Mouse (Mus musculus) midbrain, embryonic 15.5 days (tissue): ENCODE data around the gene Pcgf5. TPM values are rescaled to one million over a fixed set of nuclear protein-coding genes. Genes with fewer than 3 reads are reported as not detected.

Experiments used
- ATAC-seq: fragments of 200-750 bp; cut with Nextera tagmentation; replicated peaks from 2 replicates; pipeline ENCODE4 v1.8.0; 2017; ENCODE audit warnings: moderate TSS enrichment
- H3K27ac ChIP-seq: fragments of 300-500 bp; sonication (generic); 2 replicates; pipeline ENCODE4 v1.5.1; 2015; ENCODE audit warnings: mild to moderate bottlenecking, inconsistent platforms
- H3K27me3 ChIP-seq: fragments of 300-500 bp; sonication (generic); replicated peaks from 2 replicates; pipeline ENCODE4 v1.6.1; 2015; ENCODE audit warnings: inconsistent platforms
- H3K36me3 ChIP-seq: fragments of 300-500 bp; sonication (generic); replicated peaks from 2 replicates; pipeline ENCODE4 v1.6.1; 2015; ENCODE audit warnings: inconsistent platforms
- H3K4me1 ChIP-seq: fragments of 300-500 bp; sonication (generic); 2 replicates; pipeline ENCODE4 v1.6.1; 2015; ENCODE audit warnings: inconsistent platforms
- H3K4me2 ChIP-seq: fragments of 300-500 bp; sonication (generic); 2 replicates; pipeline ENCODE4 v1.6.1; 2015; ENCODE audit warnings: inconsistent platforms, mild to moderate bottlenecking, moderate library complexity
- H3K4me3 ChIP-seq: fragments of 300-500 bp; sonication (generic); 2 replicates; pipeline ENCODE4 v1.5.1; 2015; ENCODE audit warnings: mild to moderate bottlenecking, inconsistent platforms
- H3K9ac ChIP-seq: fragments of 300-500 bp; sonication (generic); 2 replicates; pipeline ENCODE4 v1.6.1; 2015; ENCODE audit warnings: mild to moderate bottlenecking, inconsistent platforms
- H3K9me3 ChIP-seq: fragments of 300-500 bp; sonication (generic); 2 replicates; pipeline ENCODE4 v1.6.1; 2016; ENCODE audit warnings: inconsistent platforms
- WGBS: fragments of 180-500 bp; shearing (Covaris S2); methylation state at CpG from one replicate; pipeline ENCODE4 v1.1.7; 2015; ENCODE audit warnings: mixed read lengths; 5-methylcytosine and 5-hydroxymethylcytosine counted together
- polyA plus RNA-seq: library from polyadenylated mRNA; unstranded; fragments of >200 nt; fragmentation: Nextera tagmentation; extraction: Ambion mirVana; gene quantifications from 2 replicates; pipeline ENCODE4 v1.2.1, GENCODE M21; 2015

Pcgf5 gene
- polyA plus RNA-seq, 1 experiment from 2014 or later: 8.4 TPM

- ATAC-seq: no peak
- Histone ChIP-seq H3K9me3 (no peaks in the 10 kb centered on the region), H3K9ac (no peak overlapping the region), H3K4me3 (no peak overlapping the region), H3K27me3 (peaks cover 28% of the 10 kb centered on the region), H3K36me3 (no peaks in the 10 kb centered on the region), H3K4me1 (peaks cover 7% of the 10 kb centered on the region; the same call in 1 of the 2 replicates), H3K27ac (no peak overlapping the region), H3K4me2 (no peak overlapping the region)
- 94% methylated on average over 9 of the region's 9 CpGs for WGBS
Observed at GRCm38 (mm10) chr19:36350870-36351269, 2.8 kb downstream of the Pcgf5 start.

GRCm38 (mm10) chr19:36362541-36362940 is 14.4 kb downstream of the Pcgf5 start:
- no peaks in the 10 kb centered on the region for H3K27me3 ChIP-seq
- H3K27ac ChIP-seq: no peak overlapping the region
- H3K4me1 ChIP-seq: no peaks in the 10 kb centered on the region
- WGBS: 93% methylated on average over 5 of the region's 5 CpGs
- H3K36me3 ChIP-seq: no peaks in the 10 kb centered on the region
- no peak overlapping the region for H3K4me3 ChIP-seq
- H3K9me3 ChIP-seq: no peaks in the 10 kb centered on the region
- ATAC-seq: no peak
- no peak overlapping the region for H3K4me2 ChIP-seq
- H3K9ac ChIP-seq: no peak overlapping the region

- Histone ChIP-seq H3K4me1 (no peaks in the 10 kb centered on the region), H3K9me3 (no peaks in the 10 kb centered on the region), H3K36me3 (no peaks in the 10 kb centered on the region), H3K27ac (no peak overlapping the region), H3K4me3 (no peak overlapping the region), H3K27me3 (no peaks in the 10 kb centered on the region), H3K9ac (no peak overlapping the region), H3K4me2 (no peak overlapping the region)
- no peak for ATAC-seq
- WGBS: 89% methylated on average over 8 of the region's 8 CpGs
Observed at GRCm38 (mm10) chr19:36364757-36365156, 16.6 kb downstream of the Pcgf5 start.

- no peak overlapping the region for H3K9ac ChIP-seq
- no peaks in the 10 kb centered on the region for H3K36me3 ChIP-seq
- WGBS: 92% methylated on average over 10 of the region's 10 CpGs
- H3K27me3 ChIP-seq: no peaks in the 10 kb centered on the region
- H3K9me3 ChIP-seq: no peaks in the 10 kb centered on the region
- H3K4me3 ChIP-seq: no peak overlapping the region
- H3K27ac ChIP-seq: no peak overlapping the region
- no peak overlapping the region for H3K4me2 ChIP-seq
- no peaks in the 10 kb centered on the region for H3K4me1 ChIP-seq
- no peak for ATAC-seq
Observed at GRCm38 (mm10) chr19:36371478-36371877, 23.4 kb downstream of the Pcgf5 start.

- no peak overlapping the region for H3K27ac ChIP-seq
- ATAC-seq: no peak
Observed at GRCm38 (mm10) chr19:36373056-36373621, 25.0 kb downstream of the Pcgf5 start.

GRCm38 (mm10) chr19:36375200-36375783 is 27.2 kb downstream of the Pcgf5 start:
- Histone ChIP-seq H3K4me2 (no peak overlapping the region), H3K9me3 (no peaks in the 10 kb centered on the region), H3K36me3 (no peaks in the 10 kb centered on the region), H3K9ac (no peak overlapping the region), H3K27me3 (no peaks in the 10 kb centered on the region), H3K4me1 (no peaks in the 10 kb centered on the region), H3K4me3 (no peak overlapping the region), H3K27ac (no peak overlapping the region)
- ATAC-seq: no peak
- 82% methylated on average over 11 of the region's 11 CpGs for WGBS

More at GRCm38 (mm10) chr19:36373056-36373621, 25.0 kb downstream of the Pcgf5 start:
- Histone ChIP-seq H3K9me3 (no peaks in the 10 kb centered on the region), H3K36me3 (no peaks in the 10 kb centered on the region), H3K4me3 (no peak overlapping the region), H3K27me3 (no peaks in the 10 kb centered on the region), H3K4me1 (no peaks in the 10 kb centered on the region), H3K4me2 (no peak overlapping the region), H3K9ac (no peak overlapping the region)
- WGBS: 40% methylated on average over 6 of the region's 6 CpGs

- H3K4me2 ChIP-seq: no peak overlapping the region
- H3K36me3 ChIP-seq: no peaks in the 10 kb centered on the region
- H3K27ac ChIP-seq: no peak overlapping the region
- no peak overlapping the region for H3K9ac ChIP-seq
- no peak overlapping the region for H3K4me3 ChIP-seq
- 69% methylated on average over 7 of the region's 7 CpGs for WGBS
- H3K4me1 ChIP-seq: no peaks in the 10 kb centered on the region
- peak; percentile 81 for ATAC-seq
- no peaks in the 10 kb centered on the region for H3K9me3 ChIP-seq
- no peaks in the 10 kb centered on the region for H3K27me3 ChIP-seq
Observed at GRCm38 (mm10) chr19:36377729-36378128, 29.6 kb downstream of the Pcgf5 start.

- Histone ChIP-seq H3K27ac (no peak overlapping the region), H3K27me3 (no peaks in the 10 kb centered on the region), H3K36me3 (no peaks in the 10 kb centered on the region), H3K9ac (no peak overlapping the region), H3K9me3 (no peaks in the 10 kb centered on the region), H3K4me2 (no peak overlapping the region), H3K4me3 (no peak overlapping the region), H3K4me1 (no peaks in the 10 kb centered on the region)
- 58% methylated on average over 15 of the region's 15 CpGs for WGBS
- ATAC-seq: no peak
Observed at GRCm38 (mm10) chr19:36378511-36379232, 30.6 kb downstream of the Pcgf5 start.

GRCm38 (mm10) chr19:36382901-36383300 is 34.8 kb downstream of the Pcgf5 start:
- no peak overlapping the region for H3K9ac ChIP-seq
- H3K9me3 ChIP-seq: no peaks in the 10 kb centered on the region

GRCm38 (mm10) chr19:36383977-36384376 is 35.9 kb downstream of the Pcgf5 start:
- H3K9ac ChIP-seq: no peak overlapping the region
- H3K4me3 ChIP-seq: no peak overlapping the region
- H3K27ac ChIP-seq: no peak overlapping the region
- no peaks in the 10 kb centered on the region for H3K9me3 ChIP-seq
- no peaks in the 10 kb centered on the region for H3K4me1 ChIP-seq
- no peaks in the 10 kb centered on the region for H3K27me3 ChIP-seq
- H3K36me3 ChIP-seq: no peaks in the 10 kb centered on the region
- 75% methylated on average over 5 of the region's 5 CpGs for WGBS
- no peak for ATAC-seq
- H3K4me2 ChIP-seq: no peak overlapping the region

More at GRCm38 (mm10) chr19:36382901-36383300, 34.8 kb downstream of the Pcgf5 start:
- Histone ChIP-seq H3K27me3 (no peaks in the 10 kb centered on the region), H3K36me3 (no peaks in the 10 kb centered on the region), H3K4me1 (no peaks in the 10 kb centered on the region), H3K4me2 (no peak overlapping the region), H3K27ac (no peak overlapping the region), H3K4me3 (no peak overlapping the region)
- 94% methylated on average over 3 of the region's 3 CpGs for WGBS
- ATAC-seq: no peak

GRCm38 (mm10) chr19:36384426-36384825 is 36.3 kb downstream of the Pcgf5 start:
- WGBS: 23% methylated on average over 2 of the region's 2 CpGs
- H3K4me3 ChIP-seq: no peak overlapping the region
- H3K9ac ChIP-seq: no peak overlapping the region
- no peaks in the 10 kb centered on the region for H3K4me1 ChIP-seq
- H3K9me3 ChIP-seq: no peaks in the 10 kb centered on the region
- H3K4me2 ChIP-seq: no peak overlapping the region
- H3K36me3 ChIP-seq: no peaks in the 10 kb centered on the region
- H3K27me3 ChIP-seq: no peaks in the 10 kb centered on the region
- no peak overlapping the region for H3K27ac ChIP-seq
- ATAC-seq: no peak

- Histone ChIP-seq H3K27ac (no peak overlapping the region), H3K4me3 (no peak overlapping the region), H3K36me3 (no peaks in the 10 kb centered on the region), H3K4me2 (no peak overlapping the region), H3K4me1 (no peaks in the 10 kb centered on the region), H3K9ac (no peak overlapping the region), H3K9me3 (no peaks in the 10 kb centered on the region), H3K27me3 (no peaks in the 10 kb centered on the region)
- 84% methylated on average over 5 of the region's 5 CpGs for WGBS
- no peak for ATAC-seq
Observed at GRCm38 (mm10) chr19:36388502-36388901, 40.4 kb downstream of the Pcgf5 start.

- Histone ChIP-seq H3K9ac (no peak overlapping the region), H3K9me3 (no peaks in the 10 kb centered on the region), H3K36me3 (no peaks in the 10 kb centered on the region), H3K27ac (no peak overlapping the region), H3K4me3 (no peak overlapping the region), H3K4me1 (no peaks in the 10 kb centered on the region), H3K4me2 (no peak overlapping the region), H3K27me3 (no peaks in the 10 kb centered on the region)
- ATAC-seq: no peak
- 62% methylated on average over 1 of the region's 1 CpGs for whole genome bisulfite sequencing
Observed at GRCm38 (mm10) chr19:36390714-36391113, 42.6 kb downstream of the Pcgf5 start.
